Mouse (Mus musculus) lung, embryonic 16.5 days (tissue): ENCODE measurements around the gene Akr1b7. TPM values are rescaled to one million over a fixed set of nuclear protein-coding genes. Genes with fewer than 3 reads are reported as not detected.
"Not testable (repeated sequence)": the region's sequence is repeated elsewhere in the genome, so short reads cannot be mapped to it uniquely, and the experiment has no call there.

ENCODE experiments used
- ATAC-seq: fragments of 200-750 bp; cut with Nextera tagmentation; 2 replicates; pipeline ENCODE4 v1.8.0; 2017; ENCODE audit warnings: low read depth, mild to moderate bottlenecking, moderate library complexity
- H3K27ac ChIP-seq: fragments of 300-500 bp; sonication (generic); 2 replicates; pipeline ENCODE4 v1.5.1; 2014; ENCODE audit warnings: mild to moderate bottlenecking, control low read depth, low read length
- H3K27me3 ChIP-seq: fragments of 300-500 bp; sonication (generic); 2 replicates; pipeline ENCODE4 v1.6.1; 2014; ENCODE audit warnings: low read depth, low read length, mixed read lengths; ENCODE audit not compliant: control insufficient read depth, insufficient read depth
- H3K36me3 ChIP-seq: fragments of 300-500 bp; sonication (generic); 2 replicates; pipeline ENCODE4 v1.6.1; 2014; ENCODE audit warnings: low read length; ENCODE audit not compliant: control insufficient read depth, insufficient read depth
- H3K4me1 ChIP-seq: fragments of 300-500 bp; sonication (generic); replicated peaks from 2 replicates; pipeline ENCODE4 v1.6.1; 2014; ENCODE audit warnings: low read length, mixed read lengths; ENCODE audit not compliant: control insufficient read depth, insufficient read depth
- H3K4me2 ChIP-seq: fragments of 300-500 bp; sonication (generic); 2 replicates; pipeline ENCODE4 v1.6.1; 2014; ENCODE audit warnings: low read depth, low read length, control low read depth
- H3K4me3 ChIP-seq: fragments of 300-500 bp; sonication (generic); 2 replicates; pipeline ENCODE4 v1.5.1; 2014; ENCODE audit warnings: mild to moderate bottlenecking, low read length, control low read depth
- H3K9ac ChIP-seq: fragments of 300-500 bp; sonication (generic); 2 replicates; pipeline ENCODE4 v1.6.1; 2014; ENCODE audit warnings: low read length, control low read depth
- H3K9me3 ChIP-seq: fragments of 300-500 bp; sonication (generic); 2 replicates; pipeline ENCODE4 v1.6.1; 2016; ENCODE audit warnings: low read length; ENCODE audit not compliant: control insufficient read depth
- WGBS: fragments of 180-500 bp; shearing (Covaris S2); extraction: QIAGEN DNeasy Blood & Tissue Kit; methylation state at CpG from one replicate; pipeline ENCODE4 v1.1.7; 2014; 5-methylcytosine and 5-hydroxymethylcytosine counted together
- polyA plus RNA-seq: library from polyadenylated mRNA; unstranded; fragments of >200 nt; fragmentation: Nextera tagmentation; extraction: Ambion mirVana; gene quantifications from 2 replicates; pipeline ENCODE4 v1.2.1, GENCODE M21; 2015

Gene Akr1b7
- polyA plus RNA-seq, 1 experiment from 2014 or later, result not detected

DNA sequence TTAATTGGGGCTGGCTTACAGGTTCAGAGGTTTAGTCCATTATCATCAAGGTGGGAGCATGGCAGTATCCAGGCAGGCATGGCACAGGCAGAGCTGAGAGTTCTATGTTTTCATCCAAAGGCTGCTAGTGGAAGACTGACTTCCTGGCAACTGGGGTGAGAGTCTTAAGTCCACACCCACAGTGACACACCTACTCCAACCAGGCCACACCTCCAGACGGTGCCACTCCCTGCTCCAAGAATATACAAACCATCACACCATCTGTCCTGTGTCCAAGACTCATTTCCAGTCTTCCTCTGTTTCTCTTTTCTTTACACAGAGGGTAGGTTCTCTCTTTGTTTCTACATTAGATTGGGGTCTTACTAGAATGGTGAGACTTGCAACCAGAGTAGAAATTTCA is 1.3 kb downstream of the Akr1b7 start:
- not testable (repeated sequence) for H3K4me1 ChIP-seq, ATAC-seq, H3K4me3 ChIP-seq, H3K27me3 ChIP-seq, H3K36me3 ChIP-seq, H3K4me2 ChIP-seq, H3K9ac ChIP-seq, H3K27ac ChIP-seq, H3K9me3 ChIP-seq
- 29% methylated on average over 1 of the region's 1 CpGs for WGBS

DNA sequence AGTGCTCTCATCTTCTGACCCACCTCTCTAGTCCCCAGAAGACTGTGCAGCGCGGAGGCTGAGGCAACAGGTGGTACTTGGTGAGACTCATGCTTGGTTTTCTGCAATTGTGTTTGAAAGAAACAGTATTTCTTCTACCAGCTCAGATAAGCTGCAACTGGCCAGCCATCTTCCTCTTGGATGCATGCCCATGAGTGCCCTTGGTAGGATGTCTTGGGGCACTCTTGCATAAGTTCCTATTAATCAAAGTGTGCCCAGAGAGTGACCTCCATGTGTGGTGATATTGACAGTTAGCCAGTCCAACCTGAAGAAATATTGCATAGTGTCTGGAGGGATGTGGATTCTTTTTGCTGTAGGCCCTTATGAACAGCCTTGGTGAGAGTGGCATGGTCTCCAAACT is 4.4 kb downstream of the Akr1b7 start:
- Histone ChIP-seq H3K4me2 (no peak overlapping the region), H3K9me3 (no peaks in the 10 kb centered on the region), H3K9ac (no peak overlapping the region), H3K36me3 (no peaks in the 10 kb centered on the region), H3K4me1 (no peaks in the 10 kb centered on the region), H3K4me3 (no peak overlapping the region), H3K27ac (no peak overlapping the region), H3K27me3 (no peaks in the 10 kb centered on the region)
- no peak for ATAC-seq
- 88% methylated on average over 2 of the region's 2 CpGs for WGBS

DNA sequence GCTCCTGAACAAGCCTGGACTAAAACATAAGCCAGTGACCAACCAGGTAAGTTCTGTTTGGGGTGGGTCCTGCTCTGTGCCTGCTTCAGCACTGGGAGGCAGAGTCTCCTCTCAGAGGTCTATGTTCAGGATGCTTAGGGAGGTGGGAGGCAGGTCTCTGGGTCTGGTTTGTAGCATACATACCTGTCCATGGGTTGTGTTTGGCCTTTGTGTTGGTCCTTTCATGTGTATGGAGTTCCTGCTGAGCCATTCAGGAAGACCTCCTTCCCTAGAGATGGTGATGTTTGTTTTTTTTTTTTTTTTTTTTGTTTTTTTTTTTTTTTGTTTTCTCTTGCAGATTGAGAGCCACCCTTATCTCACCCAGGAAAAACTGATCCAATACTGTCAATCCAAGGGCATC is 6.9 kb downstream of the Akr1b7 start:
- Histone ChIP-seq H3K4me2 (no peak overlapping the region), H3K9ac (no peak overlapping the region), H3K9me3 (no peaks in the 10 kb centered on the region), H3K36me3 (no peaks in the 10 kb centered on the region), H3K27ac (no peak overlapping the region), H3K4me1 (no peaks in the 10 kb centered on the region), H3K4me3 (no peak overlapping the region), H3K27me3 (no peaks in the 10 kb centered on the region)
- ATAC-seq, result no peak

DNA sequence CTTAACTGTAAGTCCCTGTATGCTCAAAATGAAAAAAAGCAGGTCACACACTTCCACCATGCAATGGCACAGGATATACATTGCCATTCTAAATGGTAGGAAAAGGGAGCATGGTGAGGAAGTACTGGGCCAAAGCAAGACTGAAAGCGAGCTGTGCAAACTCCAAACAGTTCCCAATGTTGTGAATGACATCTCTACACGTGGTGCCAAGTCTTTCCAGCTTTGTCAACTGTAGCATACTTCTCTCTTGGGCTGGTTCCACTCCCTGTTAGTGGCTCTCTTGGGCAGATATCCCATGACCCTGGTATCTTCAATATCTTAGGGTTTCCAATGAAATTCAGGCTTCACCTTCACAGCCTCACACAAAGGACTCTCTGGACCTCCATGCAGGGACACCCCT is 26.9 kb downstream of the Akr1b7 start:
- no peaks in the 10 kb centered on the region for H3K9me3 ChIP-seq
- no peak overlapping the region for H3K4me3 ChIP-seq
- ATAC-seq, result no peak
- no peaks in the 10 kb centered on the region for H3K27me3 ChIP-seq
- no peak overlapping the region for H3K27ac ChIP-seq
- no peaks in the 10 kb centered on the region for H3K4me1 ChIP-seq
- 50% methylated on average over 2 of the region's 2 CpGs for WGBS
- H3K36me3 ChIP-seq, result no peaks in the 10 kb centered on the region
- no peak overlapping the region for H3K4me2 ChIP-seq
- H3K9ac ChIP-seq, result no peak overlapping the region

DNA sequence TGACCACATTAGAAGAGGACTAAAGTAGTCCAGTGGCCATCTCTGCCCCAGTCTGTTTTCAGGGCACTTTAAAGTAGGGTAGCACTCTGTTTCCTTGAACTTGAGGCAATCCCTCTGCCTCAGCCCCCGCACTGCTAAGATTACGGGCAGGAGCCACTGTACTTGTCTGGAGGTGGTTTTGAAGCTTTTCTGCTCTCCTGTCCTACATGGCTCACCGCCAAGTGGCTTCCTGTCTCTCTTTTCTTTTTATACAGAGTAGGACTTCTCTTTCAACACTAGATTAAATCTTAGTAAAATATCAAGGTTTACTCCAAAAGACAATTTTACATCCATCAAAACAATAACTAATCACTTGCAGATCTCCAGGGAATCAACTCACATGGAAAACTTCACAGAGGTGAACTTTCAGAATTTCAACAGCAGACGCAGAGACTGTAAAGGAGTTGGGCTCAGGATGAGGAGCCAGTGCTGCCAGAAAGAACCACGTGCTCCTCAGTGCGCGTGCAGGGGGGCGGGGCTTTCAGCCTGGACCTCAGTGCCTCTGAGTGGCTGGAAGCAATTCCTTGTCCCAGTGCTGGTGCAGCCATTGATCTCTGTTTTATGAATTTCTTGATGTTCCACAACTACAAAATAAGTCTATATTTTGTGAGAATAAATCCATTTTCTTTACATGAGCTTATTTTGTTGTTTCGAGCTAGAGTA is 29.6 kb downstream of the Akr1b7 start:
- Histone ChIP-seq H3K4me3 (no peak overlapping the region), H3K27me3 (no peaks in the 10 kb centered on the region), H3K36me3 (no peaks in the 10 kb centered on the region), H3K4me1 (no peaks in the 10 kb centered on the region), H3K27ac (no peak overlapping the region), H3K9me3 (no peaks in the 10 kb centered on the region), H3K4me2 (no peak overlapping the region), H3K9ac (no peak overlapping the region)
- no peak for ATAC-seq
- WGBS, result 53% methylated on average over 9 of the region's 9 CpGs

DNA sequence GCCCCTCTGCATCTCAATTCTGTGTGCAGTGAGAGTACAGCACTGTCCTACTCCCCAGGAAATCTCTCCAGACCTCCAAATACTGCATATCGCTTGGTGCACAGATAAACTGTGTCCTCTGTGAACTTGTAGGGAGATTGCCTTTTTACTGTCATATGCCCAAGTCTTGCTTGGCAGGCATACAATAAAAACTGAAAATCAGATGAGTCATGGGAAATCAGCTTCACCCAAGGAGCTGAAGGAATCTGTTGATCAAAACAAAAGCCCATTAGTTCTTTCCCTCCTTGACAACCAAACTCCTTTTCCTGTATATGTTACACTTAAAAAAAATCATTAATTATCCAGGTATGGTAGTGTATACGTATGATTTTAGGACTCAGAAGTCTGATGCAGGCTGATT is 31.7 kb downstream of the Akr1b7 start:
- H3K4me2 ChIP-seq, result no peak overlapping the region
- no peaks in the 10 kb centered on the region for H3K36me3 ChIP-seq
- WGBS, result 67% methylated on average over 2 of the region's 2 CpGs
- no peak overlapping the region for H3K4me3 ChIP-seq
- H3K9me3 ChIP-seq, result no peaks in the 10 kb centered on the region
- no peaks in the 10 kb centered on the region for H3K27me3 ChIP-seq
- no peak overlapping the region for H3K9ac ChIP-seq
- no peak overlapping the region for H3K27ac ChIP-seq
- ATAC-seq, result no peak
- no peaks in the 10 kb centered on the region for H3K4me1 ChIP-seq

DNA sequence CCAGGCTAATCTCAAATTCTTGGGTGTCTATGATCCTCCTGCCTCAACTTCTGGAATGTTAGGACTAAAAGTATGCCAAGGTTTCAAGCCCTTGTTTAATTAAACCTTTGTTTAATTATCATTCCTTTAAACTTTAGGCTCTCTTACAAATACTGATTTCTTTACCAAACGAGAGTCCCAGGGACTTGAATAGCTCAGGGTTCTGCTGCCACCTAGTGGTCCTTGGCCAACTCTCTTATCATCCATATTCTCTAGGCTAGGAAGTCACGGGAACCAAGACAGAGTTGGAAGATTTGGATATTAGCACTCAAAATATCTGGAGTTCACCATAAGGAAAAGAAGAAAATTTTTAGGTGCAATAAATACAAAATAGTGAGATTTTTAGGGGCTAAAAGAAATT is 35.8 kb downstream of the Akr1b7 start:
- H3K9me3 ChIP-seq, result no peaks in the 10 kb centered on the region
- no peaks in the 10 kb centered on the region for H3K36me3 ChIP-seq
- no peaks in the 10 kb centered on the region for H3K27me3 ChIP-seq
- peak; percentile 65; the same call in 1 of the 2 replicates for ATAC-seq
- H3K4me3 ChIP-seq, result no peak overlapping the region
- 5% methylated on average over 2 of the region's 2 CpGs for WGBS
- H3K27ac ChIP-seq, result no peak overlapping the region
- no peak overlapping the region for H3K4me2 ChIP-seq
- no peak overlapping the region for H3K9ac ChIP-seq
- H3K4me1 ChIP-seq, result no peaks in the 10 kb centered on the region

DNA sequence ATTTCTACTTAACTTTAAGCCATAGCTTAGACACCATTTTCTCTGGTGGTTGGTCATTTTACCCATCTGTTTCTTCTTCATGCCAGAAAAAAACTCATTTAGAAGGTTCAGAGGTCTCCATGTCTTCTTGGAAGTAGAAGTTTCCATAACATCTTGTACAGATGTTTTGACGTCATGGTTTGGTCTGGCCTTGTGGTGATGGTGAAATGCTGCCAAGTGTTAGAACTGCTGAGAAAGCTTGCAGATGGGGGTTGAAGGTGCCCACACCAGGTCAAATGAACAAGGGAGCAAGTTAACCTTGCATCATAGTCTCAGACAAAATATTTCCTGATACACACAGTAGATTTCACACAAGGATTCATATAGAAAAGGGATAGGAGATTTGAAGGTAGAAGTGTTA is 36.6 kb downstream of the Akr1b7 start:
- Histone ChIP-seq H3K9me3 (no peaks in the 10 kb centered on the region), H3K4me2 (no peak overlapping the region), H3K27ac (no peak overlapping the region), H3K27me3 (no peaks in the 10 kb centered on the region), H3K9ac (no peak overlapping the region), H3K36me3 (no peaks in the 10 kb centered on the region), H3K4me3 (no peak overlapping the region), H3K4me1 (no peaks in the 10 kb centered on the region)
- no peak for ATAC-seq
- 66% methylated on average over 1 of the region's 1 CpGs for WGBS

DNA sequence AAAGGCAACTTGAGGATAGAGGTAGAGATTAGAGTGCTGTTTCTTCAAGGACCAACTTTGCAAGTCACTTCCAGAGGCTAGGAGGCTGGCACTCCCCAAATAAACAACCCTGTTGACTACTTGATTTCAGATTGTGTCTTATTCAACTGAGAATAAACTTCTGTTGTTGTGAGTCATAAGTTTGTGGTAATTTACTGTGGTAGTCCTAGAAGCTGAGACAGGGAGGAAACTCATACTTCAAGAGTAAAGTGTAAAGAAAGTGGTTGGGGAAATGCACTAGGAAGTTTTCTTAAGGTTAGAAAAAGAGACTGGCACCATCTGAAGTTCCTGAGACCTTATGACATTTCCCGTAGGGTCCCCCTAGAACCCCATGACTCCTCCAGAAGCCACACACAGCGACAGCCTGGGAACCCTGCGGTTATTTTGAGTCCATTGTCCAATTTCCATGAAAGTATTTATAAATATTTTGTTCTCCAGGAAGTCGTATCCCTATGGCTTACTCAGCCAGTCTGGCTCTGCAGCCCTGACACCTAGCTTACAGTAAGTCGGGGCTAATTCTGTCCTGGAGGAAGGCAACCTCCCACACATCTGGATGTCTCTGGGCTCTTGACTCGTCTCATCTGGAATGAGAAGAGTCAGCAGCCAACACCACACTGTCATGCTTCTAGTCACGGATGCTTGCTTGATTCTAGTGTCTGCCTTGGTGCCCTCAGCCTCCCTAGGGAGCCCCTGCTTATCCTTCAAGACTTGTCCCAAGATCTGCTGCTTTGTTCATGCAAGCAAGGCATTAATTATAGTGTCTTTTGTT is 41.0 kb downstream of the Akr1b7 start:
- no peak for ATAC-seq
- no peaks in the 10 kb centered on the region for H3K36me3 ChIP-seq
- 39% methylated on average over 7 of the region's 7 CpGs for WGBS

More for the DNA sequence above, 41.0 kb downstream of the Akr1b7 start:
- Histone ChIP-seq H3K4me2 (no peak overlapping the region), H3K27ac (no peak overlapping the region), H3K9me3 (no peaks in the 10 kb centered on the region), H3K9ac (no peak overlapping the region), H3K27me3 (no peaks in the 10 kb centered on the region; the same call in 1 of the 2 replicates), H3K4me3 (no peak overlapping the region), H3K4me1 (no peaks in the 10 kb centered on the region)
